Mouse (Mus musculus): ENCODE data around the gene Slc11a1.

- TF ChIP-seq CTCF (IDR thresholded peaks at IDR 0.05; ENCODE audit: low read depth, low read length) (no peak), POLR2A (IDR thresholded peaks at IDR 0.05; ENCODE audit: borderline replicate concordance, low read depth, low read length) (no peak)
Measured at GRCm38 (mm10) chr1:74381588-74382021, 6.6 kb downstream of the Slc11a1 start.
